Mouse (Mus musculus): ENCODE data around the gene Syne4. TPM values are rescaled to one million over a fixed set of nuclear protein-coding genes. Genes with fewer than 3 reads are reported as not detected.

Syne4 gene
- polyA plus RNA-seq, 1 experiment from 2014 or later = 84.6 TPM

GRCm38 (mm10) chr7:30296816-30297215, 17.8 kb upstream of the Syne4 start:
- H3K9me3 ChIP-seq = no peaks in the 10 kb centered on the region
- peaks cover 10% of the 10 kb centered on the region for H3K4me1 ChIP-seq (replicated peaks)
- H3K9ac ChIP-seq (replicated peaks) = no peak overlapping the region
- H3K27me3 ChIP-seq = no peaks in the 10 kb centered on the region
- H3K4me2 ChIP-seq = no peak overlapping the region
- no peak overlapping the region for H3K27ac ChIP-seq
- ATAC-seq (ENCODE audit: insufficient number of reproducible peaks, insufficient read depth, low FRiP score, low TSS enrichment, low read depth) = no peak
- H3K36me3 ChIP-seq = peaks cover 88% of the 10 kb centered on the region
- 92% methylated on average over 15 of the region's 15 CpGs for WGBS
- H3K4me3 ChIP-seq (replicated peaks) = no peak overlapping the region

GRCm38 (mm10) chr7:30297266-30297665, 17.3 kb upstream of the Syne4 start:
- no peak overlapping the region for H3K4me2 ChIP-seq
- no peak for ATAC-seq (ENCODE audit: insufficient number of reproducible peaks, insufficient read depth, low FRiP score, low TSS enrichment, low read depth)

DNA sequence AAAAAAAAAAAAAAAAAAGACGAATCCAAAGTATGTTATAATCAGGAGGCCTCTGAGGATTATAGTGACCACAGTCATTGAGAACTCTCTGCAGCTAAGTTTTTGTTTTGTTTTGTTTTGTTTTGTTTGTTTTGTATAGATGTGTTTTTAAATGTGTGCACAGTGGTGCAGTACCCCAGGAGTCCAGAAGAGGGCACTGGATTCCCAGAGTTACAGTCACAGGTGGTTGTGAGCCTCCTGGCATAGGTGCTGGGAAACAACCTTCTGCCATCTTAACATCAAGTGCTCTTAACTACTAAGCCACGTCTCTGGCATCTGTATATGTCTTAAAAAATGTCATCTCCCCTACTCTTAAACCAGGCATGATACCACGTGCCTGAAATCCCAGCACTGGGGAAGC, 13.7 kb upstream of the Syne4 start:
- H3K9me3 ChIP-seq = no peaks in the 10 kb centered on the region
- H3K4me3 ChIP-seq (replicated peaks) = no peak overlapping the region
- H3K4me2 ChIP-seq = no peak overlapping the region
- no peak overlapping the region for H3K27ac ChIP-seq
- no peak overlapping the region for H3K9ac ChIP-seq (replicated peaks)
- 47% methylated on average over 3 of the region's 3 CpGs for WGBS
- peaks cover 89% of the 10 kb centered on the region for H3K36me3 ChIP-seq
- no peaks in the 10 kb centered on the region for H3K27me3 ChIP-seq
- no peaks in the 10 kb centered on the region for H3K4me1 ChIP-seq (replicated peaks)
- ATAC-seq (ENCODE audit: insufficient number of reproducible peaks, insufficient read depth, low FRiP score, low TSS enrichment, low read depth) = no peak

More at GRCm38 (mm10) chr7:30297266-30297665, 17.3 kb upstream of the Syne4 start:
- 82% methylated on average over 16 of the region's 16 CpGs for WGBS
- Histone ChIP-seq H3K27me3 (no peaks in the 10 kb centered on the region), H3K36me3 (peaks cover 92% of the 10 kb centered on the region), H3K9me3 (no peaks in the 10 kb centered on the region), H3K4me3 (replicated peaks) (no peak overlapping the region), H3K4me1 (replicated peaks) (peaks cover 7% of the 10 kb centered on the region), H3K27ac (no peak overlapping the region), H3K9ac (replicated peaks) (no peak overlapping the region)

DNA sequence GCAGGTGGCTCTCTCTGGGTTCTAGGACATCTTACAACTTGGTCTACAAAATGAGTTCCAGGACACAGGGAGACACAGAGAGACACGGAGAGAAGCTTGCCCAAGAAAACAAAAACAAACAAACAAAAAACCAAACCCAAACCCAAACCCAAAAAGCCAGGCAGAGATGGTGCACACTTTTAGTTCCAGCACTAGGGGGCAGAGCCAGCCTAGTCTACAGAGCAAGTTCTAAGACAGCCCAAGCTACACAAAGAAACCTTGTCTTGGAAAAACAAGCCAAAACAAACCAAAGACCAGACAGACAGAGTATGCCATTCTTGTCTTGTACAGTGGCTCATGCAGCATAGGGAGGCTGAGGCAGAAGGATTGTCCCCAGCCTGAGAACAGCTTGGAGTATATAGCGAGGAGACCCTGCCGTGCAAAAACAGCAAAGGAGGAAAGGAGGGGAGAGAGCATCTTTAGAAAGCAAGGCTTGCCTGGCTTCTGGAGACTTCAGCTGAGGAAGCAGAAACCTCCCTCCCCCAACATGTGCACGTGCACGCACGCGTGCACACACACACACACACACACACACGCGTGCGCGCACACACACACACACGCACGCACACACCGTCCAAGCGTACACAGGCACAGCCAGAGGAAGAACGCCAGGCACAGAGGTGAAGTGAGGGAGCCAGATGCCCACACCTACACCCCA, 8.4 kb upstream of the Syne4 start:
- Histone ChIP-seq H3K4me1 (replicated peaks) (peaks cover 18% of the 10 kb centered on the region), H3K9ac (replicated peaks) (no peak overlapping the region), H3K36me3 (peaks cover 63% of the 10 kb centered on the region), H3K4me2 (no peak overlapping the region), H3K9me3 (no peaks in the 10 kb centered on the region), H3K27me3 (no peaks in the 10 kb centered on the region), H3K27ac (peak overlapping the region; percentile 29; the same call in 1 of the 2 replicates), H3K4me3 (replicated peaks) (no peak overlapping the region)
- WGBS = 93% methylated on average over 16 of the region's 16 CpGs
- ATAC-seq (ENCODE audit: insufficient number of reproducible peaks, insufficient read depth, low FRiP score, low TSS enrichment, low read depth) = no peak

DNA sequence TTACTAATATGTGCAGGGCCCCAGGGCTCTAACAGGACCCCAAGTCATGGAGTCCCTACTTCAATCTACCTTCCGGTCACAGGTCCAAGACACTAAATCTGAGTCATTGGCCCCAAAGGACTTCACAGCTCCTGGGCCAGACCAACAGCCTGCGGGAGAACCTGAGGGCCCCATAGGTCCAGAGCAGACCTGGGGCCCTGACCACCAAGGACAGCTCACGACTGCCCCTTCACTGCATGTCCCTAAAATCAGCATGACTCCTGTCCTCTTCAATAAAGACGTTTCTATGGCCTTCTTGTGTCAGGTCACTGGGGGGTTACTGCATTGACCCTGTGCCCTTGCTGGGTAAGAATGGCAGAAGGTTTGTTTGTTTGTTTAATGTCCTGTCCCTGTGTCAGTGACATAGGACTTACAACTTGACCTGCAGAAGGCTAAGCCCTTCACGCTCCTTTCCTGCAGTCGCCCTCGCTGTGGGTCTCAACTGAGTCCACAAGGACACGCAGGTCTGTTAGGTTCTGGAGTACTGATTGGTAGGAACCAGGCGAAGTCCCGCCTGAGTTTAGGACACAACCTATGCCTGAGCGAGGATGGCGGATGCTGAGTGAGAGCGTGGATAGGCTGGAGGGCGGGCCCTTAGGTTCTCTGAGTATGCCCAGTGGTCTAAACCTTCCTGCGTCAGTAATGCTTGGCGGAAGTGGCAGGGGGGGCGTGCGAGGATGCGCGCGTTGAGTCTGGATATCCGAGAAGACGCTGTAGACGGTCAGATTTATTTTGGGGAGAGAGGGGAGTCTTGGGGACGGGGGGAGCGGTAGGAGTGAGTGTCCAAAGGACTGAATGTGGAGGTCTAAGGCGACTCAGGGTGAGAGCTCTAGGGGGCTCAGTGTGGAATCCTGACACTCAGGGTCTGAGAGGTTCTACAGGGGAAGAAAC, 6.3 kb upstream of the Syne4 start, which contains the start of gene Alkbh6:
Gene Alkbh6 (plus strand): TSS at position 642 of the 930 bp plus-strand sequence.
- peaks cover 18% of the 10 kb centered on the region for H3K4me1 ChIP-seq (replicated peaks)
- no peaks in the 10 kb centered on the region for H3K27me3 ChIP-seq
- H3K27ac ChIP-seq = peak within 1 kb of the TSS; percentile 72
- no peaks in the 10 kb centered on the region for H3K9me3 ChIP-seq
- H3K9ac ChIP-seq (replicated peaks) = peak within 1 kb of the TSS; percentile 74
- H3K36me3 ChIP-seq = peaks cover 61% of the 10 kb centered on the region
- H3K4me2 ChIP-seq = peak within 1 kb of the TSS; percentile 91
- peak within 1 kb of the TSS; percentile 69 for H3K4me3 ChIP-seq (replicated peaks)
- 4% methylated on average over 27 of the region's 27 CpGs for WGBS
- ATAC-seq (ENCODE audit: insufficient number of reproducible peaks, insufficient read depth, low FRiP score, low TSS enrichment, low read depth) = peak; percentile 99

GRCm38 (mm10) chr7:30309395-30310129, 5.0 kb upstream of the Syne4 start:
- peaks cover 29% of the 10 kb centered on the region for H3K4me1 ChIP-seq (replicated peaks)
- peaks cover 60% of the 10 kb centered on the region for H3K36me3 ChIP-seq
- H3K9me3 ChIP-seq = no peaks in the 10 kb centered on the region
- 63% methylated on average over 15 of the region's 15 CpGs for WGBS
- no peak overlapping the region for H3K27ac ChIP-seq
- peak overlapping the region; percentile 91 for H3K4me2 ChIP-seq
- ATAC-seq (ENCODE audit: insufficient number of reproducible peaks, insufficient read depth, low FRiP score, low TSS enrichment, low read depth) = no peak
- peak overlapping the region; percentile 69 for H3K4me3 ChIP-seq (replicated peaks)
- peak overlapping the region; percentile 74 for H3K9ac ChIP-seq (replicated peaks)
- H3K27me3 ChIP-seq = no peaks in the 10 kb centered on the region

- Histone ChIP-seq H3K27ac (no peak overlapping the region), H3K4me3 (replicated peaks) (no peak overlapping the region), H3K27me3 (no peaks in the 10 kb centered on the region), H3K9me3 (no peaks in the 10 kb centered on the region), H3K9ac (replicated peaks) (no peak overlapping the region), H3K4me2 (peak overlapping the region; percentile 91; the same call in 1 of the 2 replicates), H3K4me1 (replicated peaks) (peaks cover 34% of the 10 kb centered on the region), H3K36me3 (peaks cover 58% of the 10 kb centered on the region)
- 88% methylated on average over 12 of the region's 12 CpGs for WGBS
- ATAC-seq (ENCODE audit: insufficient number of reproducible peaks, insufficient read depth, low FRiP score, low TSS enrichment, low read depth) = no peak
Observed at GRCm38 (mm10) chr7:30310136-30310535, 4.5 kb upstream of the Syne4 start.

DNA sequence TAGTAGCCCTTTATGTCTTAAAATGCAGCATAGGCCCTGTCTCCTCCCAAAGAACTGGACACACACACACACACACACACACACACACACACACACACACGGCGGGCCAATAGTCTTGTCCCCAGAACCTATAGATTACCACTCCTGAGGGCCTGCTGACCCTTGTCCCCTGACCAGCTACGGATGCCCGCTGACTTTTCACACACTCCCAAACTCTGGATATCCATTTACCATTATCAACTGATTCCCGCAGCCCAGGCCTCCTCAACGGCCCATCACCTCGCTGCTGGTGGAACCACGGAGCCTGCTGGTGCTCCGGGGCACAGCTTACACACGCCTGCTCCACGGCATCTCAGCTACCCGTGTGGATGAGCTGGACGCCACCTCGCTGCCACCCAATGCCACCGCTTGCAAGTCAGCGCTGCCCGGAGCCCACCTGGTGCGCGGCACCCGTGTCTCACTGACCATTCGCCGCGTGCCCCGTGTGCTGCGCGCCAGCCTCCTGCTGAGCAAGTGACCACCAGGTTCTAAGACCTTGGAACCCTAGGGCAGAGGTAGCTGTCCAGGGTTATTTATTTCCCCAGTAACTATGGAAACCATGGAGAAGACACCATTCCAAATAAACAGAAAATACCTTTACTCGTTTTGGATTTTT, 814 bp upstream of the Syne4 start:
- Histone ChIP-seq H3K27me3 (no peaks in the 10 kb centered on the region), H3K27ac (0 out of 2 replicates have a peak overlapping the region, but pooled peaks have one; percentile 41), H3K4me1 (replicated peaks) (peaks cover 39% of the 10 kb centered on the region), H3K4me3 (replicated peaks) (no peak overlapping the region), H3K4me2 (no peak overlapping the region), H3K9me3 (no peaks in the 10 kb centered on the region), H3K9ac (replicated peaks) (no peak overlapping the region), H3K36me3 (peaks cover 57% of the 10 kb centered on the region)
- WGBS = 46% methylated on average over 27 of the region's 27 CpGs
- ATAC-seq (ENCODE audit: insufficient number of reproducible peaks, insufficient read depth, low FRiP score, low TSS enrichment, low read depth) = no peak

GRCm38 (mm10) chr7:30315559-30316529, 1.2 kb downstream of the Syne4 start:
- Histone ChIP-seq H3K4me2 (peak overlapping the region; percentile 66), H3K4me1 (replicated peaks) (peaks cover 27% of the 10 kb centered on the region), H3K27ac (peak overlapping the region; percentile 87; the same call in 1 of the 2 replicates), H3K4me3 (replicated peaks) (peak overlapping the region; percentile 61), H3K36me3 (peaks cover 59% of the 10 kb centered on the region), H3K9ac (replicated peaks) (peak overlapping the region; percentile 74), H3K9me3 (no peaks in the 10 kb centered on the region), H3K27me3 (no peaks in the 10 kb centered on the region)
- WGBS = 74% methylated on average over 13 of the region's 13 CpGs
- no peak for ATAC-seq (ENCODE audit: insufficient number of reproducible peaks, insufficient read depth, low FRiP score, low TSS enrichment, low read depth)

GRCm38 (mm10) chr7:30318142-30318541, 3.5 kb downstream of the Syne4 start:
- ATAC-seq (ENCODE audit: insufficient number of reproducible peaks, insufficient read depth, low FRiP score, low TSS enrichment, low read depth) = no peak
- Histone ChIP-seq H3K4me1 (replicated peaks) (peaks cover 40% of the 10 kb centered on the region), H3K4me3 (replicated peaks) (no peak overlapping the region), H3K36me3 (peaks cover 39% of the 10 kb centered on the region), H3K27me3 (no peaks in the 10 kb centered on the region), H3K27ac (no peak overlapping the region), H3K4me2 (no peak overlapping the region), H3K9ac (replicated peaks) (no peak overlapping the region), H3K9me3 (no peaks in the 10 kb centered on the region)
- 84% methylated on average over 3 of the region's 3 CpGs for WGBS
